Mouse (Mus musculus) cerebellum, adult 11-12 months (tissue): ENCODE measurements around the gene Sh3bp4.

Source experiments
- DNase-seq: peaks from one replicate; pipeline ENCODE4 v3.0.0; 2022

Sh3bp4 gene

DNA sequence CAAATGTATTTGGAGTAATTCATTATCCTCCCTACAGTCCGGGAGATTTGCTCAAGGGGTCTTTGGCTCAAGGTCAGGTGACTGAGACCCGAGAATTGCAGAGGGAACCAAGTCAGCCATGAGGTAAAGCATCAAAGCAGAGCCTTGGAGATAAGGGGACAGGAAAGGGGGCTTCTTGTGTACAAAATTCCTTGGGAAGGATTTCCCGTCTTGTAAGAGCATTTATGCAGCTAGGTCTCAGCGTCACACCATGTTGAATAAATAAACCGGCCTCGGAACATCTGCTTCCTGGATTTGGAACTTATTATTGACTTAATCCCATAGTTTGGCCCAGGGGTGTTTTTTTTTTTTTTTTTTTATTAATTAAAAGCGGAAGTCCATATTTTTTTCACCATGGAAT, 120.4 kb downstream of the Sh3bp4 start:
- DNase-seq, result no peak

DNA sequence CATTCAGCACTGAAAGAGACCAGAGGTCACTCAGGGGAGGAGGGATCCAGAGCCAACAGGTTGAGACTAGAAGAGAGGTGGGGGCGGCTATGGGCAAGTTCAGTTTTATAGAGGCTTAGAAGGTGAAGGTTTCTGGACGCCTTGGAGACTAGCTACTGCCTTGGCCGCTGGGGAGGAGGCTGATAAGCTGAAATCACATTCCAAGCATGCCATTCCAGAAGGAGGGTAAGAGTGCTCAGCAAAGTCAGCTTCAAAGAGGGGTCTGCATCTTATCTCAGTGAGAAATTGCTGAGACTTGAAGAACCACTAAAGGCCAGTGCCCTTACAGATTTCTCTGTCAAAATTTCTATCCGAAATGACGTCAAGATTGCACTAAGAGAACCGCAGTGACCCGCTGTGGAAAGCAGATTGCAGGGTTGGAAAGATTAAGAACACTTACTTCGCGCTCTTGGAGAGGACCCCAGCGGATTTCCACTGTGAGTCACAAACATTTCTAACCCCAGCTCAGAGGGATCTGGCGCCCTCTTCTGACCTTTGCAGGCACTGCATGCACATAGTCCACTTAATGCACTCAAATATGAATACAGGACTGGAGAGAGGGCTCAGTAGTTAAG, 121.0 kb downstream of the Sh3bp4 start:
- DNase-seq, result peak; percentile 21

DNA sequence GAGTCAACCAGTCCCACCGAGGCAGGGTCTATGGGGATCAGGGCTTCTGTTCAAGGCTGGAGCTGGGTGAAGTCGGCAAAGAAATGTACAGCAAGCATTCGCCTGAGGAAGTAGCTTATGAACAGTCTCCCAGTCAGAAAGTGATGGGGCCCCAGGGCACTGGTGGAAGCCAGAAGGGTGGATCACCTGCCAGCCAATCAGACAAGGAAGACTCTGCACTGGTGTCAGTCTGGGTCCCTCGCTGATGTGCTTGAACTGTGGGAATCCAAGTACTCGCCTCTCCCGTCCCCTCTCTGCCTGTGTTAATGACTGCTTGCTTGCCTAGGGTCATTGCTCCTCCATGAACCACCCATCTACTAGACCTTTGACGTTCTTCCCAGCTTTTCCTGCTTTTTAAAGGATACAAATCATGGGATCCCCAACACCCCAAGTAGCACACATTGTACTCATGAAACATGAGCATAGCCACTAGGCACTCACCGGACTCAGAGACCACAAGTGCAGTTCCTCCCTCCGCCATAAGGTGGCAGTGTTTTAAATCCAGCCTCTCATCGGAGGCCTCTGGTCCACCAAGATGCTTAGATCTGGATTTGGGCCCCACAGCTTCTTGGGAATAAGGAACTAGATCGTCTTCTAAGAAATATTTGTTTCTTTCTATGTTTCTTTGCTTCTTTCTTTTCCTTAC, 122.5 kb downstream of the Sh3bp4 start:
- DNase-seq, result no peak

DNA sequence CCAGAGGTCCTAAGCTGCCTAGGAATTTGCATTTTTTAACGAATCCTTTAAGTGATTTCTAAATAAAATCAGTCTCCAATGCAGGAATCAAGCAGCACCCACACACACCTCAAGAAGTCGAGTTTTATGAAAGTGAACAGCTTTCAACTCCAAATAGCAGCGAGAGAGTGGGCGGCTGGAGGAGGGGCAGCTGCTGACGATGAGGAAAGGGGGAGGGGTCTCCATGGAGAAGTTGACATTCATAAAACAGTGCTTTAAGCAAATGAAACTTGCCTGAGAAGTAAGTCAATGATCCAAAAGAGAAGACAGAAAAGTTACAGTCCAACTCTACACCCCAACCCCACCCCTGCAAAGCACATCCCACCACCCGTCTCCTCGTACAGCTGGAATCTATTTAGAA, 123.4 kb downstream of the Sh3bp4 start:
- no peak for DNase-seq

DNA sequence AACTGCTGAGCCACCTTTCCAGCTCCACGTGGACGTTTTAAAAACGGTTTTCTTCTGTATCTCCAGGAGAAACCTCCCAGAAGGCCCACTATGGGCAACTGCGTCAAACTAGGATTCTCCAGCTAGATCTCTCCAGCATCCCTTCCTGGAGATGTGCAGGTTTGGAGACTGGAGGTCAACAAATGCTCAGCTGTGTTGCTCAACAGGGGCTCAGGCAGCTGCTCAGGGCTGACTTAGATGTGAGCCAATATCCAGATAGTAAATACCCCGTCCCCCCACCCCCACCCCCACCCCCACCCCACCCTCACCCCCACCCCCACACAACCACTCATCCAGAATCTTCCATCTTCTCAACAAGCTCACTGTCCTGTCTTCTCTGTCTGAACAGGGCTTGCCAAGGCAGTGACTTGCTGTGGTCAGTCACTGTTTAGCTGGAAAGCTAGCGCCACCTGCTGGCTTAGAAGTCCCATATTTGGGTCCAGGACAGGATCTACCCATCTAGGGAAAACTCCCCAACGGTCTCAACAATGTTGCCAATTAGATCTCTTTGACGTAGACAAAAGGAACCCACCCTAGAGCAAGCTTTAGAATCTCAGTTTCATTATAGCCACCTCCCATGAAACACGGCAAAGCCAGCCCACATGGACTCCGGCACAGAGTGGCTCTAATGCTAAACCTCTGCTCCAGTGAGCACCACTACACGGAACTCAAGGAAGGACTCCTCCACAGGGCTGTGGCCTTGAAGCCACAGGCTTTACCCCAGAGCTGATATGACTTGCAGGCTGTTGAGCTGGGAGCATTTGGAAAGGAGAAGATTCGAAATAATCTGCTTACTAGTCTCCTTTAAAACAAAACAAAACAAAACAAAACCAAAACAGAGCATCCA, 125.9 kb downstream of the Sh3bp4 start:
- peak; percentile 75 for DNase-seq
